ENCODE assay signal across 18 mouse cellular contexts in the genomic region with DNA sequence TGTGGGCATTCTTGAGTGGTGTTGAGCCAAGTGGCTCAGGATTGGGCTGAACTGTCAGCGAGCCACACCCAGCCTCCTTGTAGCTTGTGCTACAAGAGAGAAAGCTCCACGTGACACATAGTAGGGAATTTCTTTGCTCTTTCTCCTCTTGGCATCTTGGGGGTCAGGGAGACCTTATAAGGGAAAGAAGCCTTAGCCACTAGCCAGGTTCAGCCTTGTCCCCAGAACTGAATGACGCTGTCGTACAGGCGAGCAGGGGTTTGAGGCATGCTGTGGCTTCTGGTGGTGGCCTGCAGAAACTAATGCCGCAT. TPM values are rescaled to one million over a fixed set of nuclear protein-coding genes. Genes with fewer than 3 reads are reported as not detected.
DNase-seq lines count a peak whose midpoint lies in the region; ATAC-seq and TF ChIP-seq lines count a peak whose summit lies in the region.
"Had no signal": no experiment of that assay in that cellular context is flagged by ENCODE, and none has a peak within 500 bp of the region (broad histone marks: within the 10 kb centered on the region; RNA-seq: fewer than 3 reads in every experiment).

No protein-coding gene starts in this region.

- TF ChIP-seq EP300 in lung, postnatal 0 days (IDR thresholded peaks at IDR 0.05) = no peak

- H3K36me3 ChIP-seq in heart, embryonic 16.5 days (ENCODE audit: control insufficient read depth, insufficient read depth) = peaks cover 58% of the 10 kb centered on the region
- peaks cover 18% of the 10 kb centered on the region for H3K36me3 ChIP-seq in lung, postnatal 0 days (ENCODE audit: insufficient read depth, low read length)
- peaks cover 66% of the 10 kb centered on the region for H3K36me3 ChIP-seq in myocyte (ENCODE audit: control insufficient read depth, insufficient read depth)

- no peak for ATAC-seq in heart, embryonic 16.5 days (replicated peaks; ENCODE audit: extremely low read depth, insufficient read depth, low FRiP score)
- ATAC-seq in lung, postnatal 0 days = no peak
- ATAC-seq: CD4-positive, CD25-positive, alpha-beta regulatory T cell, adult 4 months; forebrain, embryonic 14.5 days; midbrain, embryonic 15.5 days had no signal

- no peak for DNase-seq in heart, adult 11 months
- no peak for DNase-seq in lung, postnatal 0 days (ENCODE audit: low spot score)
- DNase-seq in lung, adult 2 months = no peak
- peak; percentile 28 for DNase-seq in R1 (ENCODE audit: low read depth, low spot score)
- DNase-seq in layer of hippocampus, adult 18-20 months (ENCODE audit: low spot score in 2 of 2) = no peak
- DNase-seq: cerebellum, adult 2 months; cerebellum, postnatal 36 days; kidney, postnatal 14 days; thymus, postnatal 14 days had no signal

- TF ChIP-seq POLR2A in lung, adult 2 months (IDR thresholded peaks at IDR 0.05; ENCODE audit: borderline replicate concordance, extremely low read depth, low read depth, low read length) = no peak
- no peak for TF ChIP-seq POLR2A in myocyte (IDR thresholded peaks at IDR 0.05; ENCODE audit: insufficient read length, low read depth)

- no peak overlapping the region for H3ac ChIP-seq in myocyte (ENCODE audit: control insufficient read depth, insufficient read length)

- no peaks in the 10 kb centered on the region for H3K27me3 ChIP-seq in heart, embryonic 16.5 days (ENCODE audit: control insufficient read depth, insufficient read depth, low read length)
- H3K27me3 ChIP-seq in lung, postnatal 0 days (replicated peaks; ENCODE audit: insufficient read depth, low read length) = no peaks in the 10 kb centered on the region
- no peaks in the 10 kb centered on the region for H3K27me3 ChIP-seq in myocyte (ENCODE audit: control insufficient read depth, insufficient read depth, insufficient read length)
- H3K27me3 ChIP-seq: hindbrain, embryonic 12.5 days; midbrain, embryonic 15.5 days; neural tube, embryonic 15.5 days had no signal

- H3K27ac ChIP-seq in heart, embryonic 16.5 days (ENCODE audit: low read length) = peak overlapping the region; percentile 40; the same call in 1 of the 2 replicates
- peak overlapping the region; percentile 11; the same call in 1 of the 2 replicates for H3K27ac ChIP-seq in lung, postnatal 0 days (ENCODE audit: low read length)
- H3K27ac ChIP-seq: hindbrain, embryonic 12.5 days; midbrain, embryonic 15.5 days; neural tube, embryonic 15.5 days had no signal

- TF ChIP-seq CTCF in lung, postnatal 0 days (IDR thresholded peaks at IDR 0.05) = no peak
- no peak for TF ChIP-seq CTCF in lung, adult 2 months (IDR thresholded peaks at IDR 0.05; ENCODE audit: insufficient read depth, low read length)

- H3K4me1 ChIP-seq in heart, embryonic 16.5 days (ENCODE audit: control insufficient read depth, insufficient read depth, low read length) = peaks cover 19% of the 10 kb centered on the region
- no peaks in the 10 kb centered on the region for H3K4me1 ChIP-seq in lung, postnatal 0 days (ENCODE audit: insufficient read depth, low read depth, low read length)
- H3K4me1 ChIP-seq in lung, adult 2 months (ENCODE audit: control insufficient read depth, insufficient read depth, low read length) = peaks cover 3% of the 10 kb centered on the region
- H3K4me1 ChIP-seq: hindbrain, embryonic 12.5 days; midbrain, embryonic 15.5 days; neural tube, embryonic 15.5 days had no signal

- no peak overlapping the region for H3K9ac ChIP-seq in heart, embryonic 16.5 days (ENCODE audit: low read length)
- no peak overlapping the region for H3K9ac ChIP-seq in lung, postnatal 0 days (replicated peaks; ENCODE audit: low read depth)
- H3K9ac ChIP-seq: hindbrain, embryonic 12.5 days; midbrain, embryonic 15.5 days; neural tube, embryonic 15.5 days had no signal

- no peak overlapping the region for H3K4me2 ChIP-seq in heart, embryonic 16.5 days (ENCODE audit: low read depth, low read length)
- H3K4me2 ChIP-seq in lung, postnatal 0 days (replicated peaks; ENCODE audit: low read depth, low read length) = no peak overlapping the region
- peak overlapping the region; percentile 63 for H3K4me2 ChIP-seq in myocyte (ENCODE audit: low read depth)
- H3K4me2 ChIP-seq: hindbrain, embryonic 12.5 days; liver, embryonic 11.5 days; midbrain, embryonic 15.5 days; neural tube, embryonic 15.5 days had no signal

- no peaks in the 10 kb centered on the region for H3K79me2 ChIP-seq in myocyte (ENCODE audit: control insufficient read depth, insufficient read depth)

- no peaks in the 10 kb centered on the region for H3K9me3 ChIP-seq in heart, embryonic 16.5 days (replicated peaks; ENCODE audit: control insufficient read depth, low read length)
- no peaks in the 10 kb centered on the region for H3K9me3 ChIP-seq in lung, postnatal 0 days (ENCODE audit: low read length)
- H3K9me3 ChIP-seq: hindbrain, embryonic 12.5 days; midbrain, embryonic 15.5 days; neural tube, embryonic 15.5 days had no signal

- H3K4me3 ChIP-seq in heart, embryonic 16.5 days (ENCODE audit: low read length) = no peak overlapping the region
- no peak overlapping the region for H3K4me3 ChIP-seq in lung, postnatal 0 days (ENCODE audit: low read depth, low read length)
- no peak overlapping the region for H3K4me3 ChIP-seq in lung, adult 2 months (replicated peaks; ENCODE audit: extremely low read depth, low read depth, low read length)
- H3K4me3 ChIP-seq in myocyte = no peak overlapping the region
- H3K4me3 ChIP-seq: hindbrain, embryonic 12.5 days; midbrain, embryonic 15.5 days; neural tube, embryonic 15.5 days had no signal

- WGBS in heart, embryonic 16.5 days = 75% methylated on average over 6 of the region's 6 CpGs
- WGBS in lung, postnatal 0 days = 69% methylated on average over 6 of the region's 6 CpGs
- 76% methylated on average over 6 of the region's 6 CpGs for WGBS in lung, adult 2 months

TF ChIP-seq in myocyte, 11 proteins besides CTCF, POLR2A, EP300 and RAD21:
- TF ChIP-seq E2F4 (IDR thresholded peaks at IDR 0.05; ENCODE audit: insufficient read depth) (no peak), MYOD1 (IDR thresholded peaks at IDR 0.05; ENCODE audit: control insufficient read depth in 1 of 3, insufficient read length in 2 of 3, low read depth in 2 of 3) (no peak), POLR2AphosphoS2 (IDR thresholded peaks at IDR 0.05; ENCODE audit: insufficient read length, low read depth) (peak; percentile 36), MAX (IDR thresholded peaks at IDR 0.05; ENCODE audit: low read depth) (no peak), MYOG (IDR thresholded peaks at IDR 0.05; ENCODE audit: control insufficient read depth in 1 of 3, insufficient read depth in 1 of 3, insufficient read length in 2 of 3, low read depth in 2 of 3) (no peak), USF1 (IDR thresholded peaks at IDR 0.05; ENCODE audit: low read depth) (peak; percentile 90), REST (IDR thresholded peaks at IDR 0.05; ENCODE audit: insufficient read depth, insufficient read length) (no peak), TCF12 (IDR thresholded peaks at IDR 0.05; ENCODE audit: insufficient read depth, poor library complexity, severe bottlenecking) (no peak)

RNA-seq across cellular contexts. Expression of a gene that starts 34.5 kb away (rescaled TPM):
- 13.6 and 17.0 TPM in 2 replicates for polyA plus RNA-seq in heart, embryonic 16.5 days (2015; fragmentation: Nextera tagmentation; extraction: Ambion mirVana)
- 3.7 and 3.8 TPM in 2 replicates for polyA plus RNA-seq in lung, postnatal 0 days (2015; fragmentation: Nextera tagmentation; extraction: Ambion mirVana)
- polyA plus RNA-seq in lung, adult 2 months (2012; rRNA removed) = 11.0 and 17.2 TPM in 2 replicates
- polyA plus RNA-seq in myocyte (2012; fragmentation: generic; extraction: Trizol) = 20.6 TPM
- total RNA-seq in layer of hippocampus, adult 18-20 months (2021) = 10 to 100 TPM; 11.0 TPM
- total RNA-seq: megakaryocyte-erythroid progenitor cell, adult 5-6 weeks had no signal

RNA-seq across cellular contexts. Expression of a gene that starts 34.5 kb away (rescaled TPM):
- 21.5 and 21.8 TPM in 2 replicates for polyA plus RNA-seq in heart, embryonic 16.5 days (2015; fragmentation: Nextera tagmentation; extraction: Ambion mirVana)
- polyA plus RNA-seq in lung, postnatal 0 days (2015; fragmentation: Nextera tagmentation; extraction: Ambion mirVana) = 28.8 and 34.5 TPM in 2 replicates
- 41.1 and 46.5 TPM in 2 replicates for polyA plus RNA-seq in lung, adult 2 months (2012; rRNA removed)
- 55.2 TPM for polyA plus RNA-seq in myocyte (2012; fragmentation: generic; extraction: Trizol)
- 10 to 100 TPM; 75.1 to 90.2 TPM for total RNA-seq in layer of hippocampus, adult 18-20 months (2021)

RNA-seq across cellular contexts. Expression of a gene that starts 38.9 kb away (rescaled TPM):
- polyA plus RNA-seq in heart, embryonic 16.5 days (2015; fragmentation: Nextera tagmentation; extraction: Ambion mirVana) = 66.9 and 77.5 TPM in 2 replicates
- 43.5 and 51.1 TPM in 2 replicates for polyA plus RNA-seq in lung, postnatal 0 days (2015; fragmentation: Nextera tagmentation; extraction: Ambion mirVana)
- 54.4 and 58.2 TPM in 2 replicates for polyA plus RNA-seq in lung, adult 2 months (2012; rRNA removed)
- 199 TPM for polyA plus RNA-seq in myocyte (2012; fragmentation: generic; extraction: Trizol)
- 10 to 100 TPM; 68.9 to 69.0 TPM for total RNA-seq in layer of hippocampus, adult 18-20 months (2021)

RNA-seq across cellular contexts. Expression of a gene that starts 39.0 kb away (rescaled TPM):
- 39.1 and 41.7 TPM in 2 replicates for polyA plus RNA-seq in heart, embryonic 16.5 days (2015; fragmentation: Nextera tagmentation; extraction: Ambion mirVana)
- polyA plus RNA-seq in lung, postnatal 0 days (2015; fragmentation: Nextera tagmentation; extraction: Ambion mirVana) = 50.5 and 52.1 TPM in 2 replicates
- polyA plus RNA-seq in lung, adult 2 months (2012; rRNA removed) = 24.0 and 32.2 TPM in 2 replicates
- polyA plus RNA-seq in myocyte (2012; fragmentation: generic; extraction: Trizol) = 77.1 TPM
- 100 to 1,000 TPM; 166 to 172 TPM for total RNA-seq in layer of hippocampus, adult 18-20 months (2021)

RNA-seq across cellular contexts. Expression of a gene that starts 49.0 kb away (rescaled TPM):
- polyA plus RNA-seq in heart, embryonic 16.5 days (2015; fragmentation: Nextera tagmentation; extraction: Ambion mirVana) = 2.9 TPM in 2 replicates
- 6.5 TPM in 2 replicates for polyA plus RNA-seq in lung, postnatal 0 days (2015; fragmentation: Nextera tagmentation; extraction: Ambion mirVana)
- polyA plus RNA-seq in lung, adult 2 months (2012; rRNA removed) = 15.2 and 16.0 TPM in 2 replicates
- 18.7 TPM for polyA plus RNA-seq in myocyte (2012; fragmentation: generic; extraction: Trizol)
- total RNA-seq in layer of hippocampus, adult 18-20 months (2021) = 10 to 100 TPM; 53.7 to 57.3 TPM
